Mouse (Mus musculus) adrenal gland, adult 10 weeks (tissue): ENCODE results near the gene Exosc7. TPM values are rescaled to one million over a fixed set of nuclear protein-coding genes. Genes with fewer than 3 reads are reported as not detected.

Experiments
- polyA plus RNA-seq: library from polyadenylated mRNA; stranded (reverse); fragments of 350-450 nt; fragmentation: Illumina TruSeq; extraction: RNeasy Lipid Tissue Mini Kit (QIAGEN cat#74804); gene quantifications from one replicate; pipeline ENCODE4 v1.2.3, GENCODE M21; 2014; ENCODE audit warnings: low read depth, low replicate concordance

Gene Exosc7
- polyA plus RNA-seq, result 9.0 TPM

GRCm38 (mm10) chr9:123112805-123113521, at the start of gene Exosc7, which contains the start of gene Zdhhc3:
Exosc7 (plus strand) TSS chr9:123113215.
Zdhhc3 (minus strand) TSS chr9:123113205.

GRCm38 (mm10) chr9:123150241-123151020, 37.4 kb downstream of the Exosc7 start, which contains the start of gene Clec3b:
Clec3b (plus strand) TSS chr9:123150946.

Other genes starting within 250 kb of the Exosc7 start
- gene Zfp445, start 247.2 kb upstream of the Exosc7 start, polyA plus RNA-seq, result 173 TPM
- gene Zkscan7, start 227.5 kb upstream of the Exosc7 start, polyA plus RNA-seq, result 21.9 TPM
- 6.7 TPM for gene Zfp105, start 190.1 kb upstream of the Exosc7 start, polyA plus RNA-seq
- gene 1110059G10Rik, start 162.2 kb upstream of the Exosc7 start, polyA plus RNA-seq, result 109 TPM
- gene Kif15, start 162.2 kb upstream of the Exosc7 start, polyA plus RNA-seq, result 5.4 TPM
- gene Tmem42, start 91.9 kb upstream of the Exosc7 start, polyA plus RNA-seq, result 15.1 TPM
- not detected for gene Tgm4, start 78.5 kb upstream of the Exosc7 start, polyA plus RNA-seq
- gene Zdhhc3, start within 50 bp of the Exosc7 start, polyA plus RNA-seq, result 50.1 TPM
- not detected for gene Clec3b, start 37.7 kb downstream of the Exosc7 start, polyA plus RNA-seq
- gene Cdcp1, start 102.8 kb downstream of the Exosc7 start, polyA plus RNA-seq, result 0.17 TPM
- gene Tmem158, start 147.5 kb downstream of the Exosc7 start, polyA plus RNA-seq, result 13.2 TPM